Mouse (Mus musculus) stomach, postnatal 0 days (tissue): ENCODE measurements around the gene Nlrc5.

Experiments used
- CTCF ChIP-seq: IDR thresholded peaks from 2 replicates; pipeline ENCODE4 v1.5.1; 2016; ENCODE audit warnings: antibody characterized with exemption, low read depth, mild to moderate bottlenecking, moderate library complexity
- EP300 ChIP-seq: optimal IDR thresholded peaks from 2 replicates; pipeline ENCODE3; 2016; ENCODE audit warnings: antibody characterized with exemption

DNA sequence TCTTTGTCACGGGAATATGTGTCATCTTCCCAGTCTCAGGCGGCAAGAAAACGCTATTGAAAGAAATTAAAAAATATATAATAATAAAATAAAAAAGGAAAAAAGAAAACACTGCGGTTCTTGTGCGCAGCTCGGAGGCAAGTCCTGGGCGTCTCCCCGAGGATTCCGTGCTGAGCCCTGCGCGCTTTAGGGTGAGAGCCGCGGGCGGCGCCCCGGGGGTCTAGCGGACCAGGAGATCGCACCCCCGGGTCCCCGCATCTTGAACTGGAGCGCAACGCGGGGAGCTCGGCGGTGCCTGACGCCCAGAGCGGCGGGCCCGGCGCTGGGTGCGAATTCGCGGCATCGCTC is 98.3 kb downstream of the Nlrc5 start:
- TF ChIP-seq CTCF: no peak
- no peak for TF ChIP-seq EP300
